Mouse (Mus musculus) heart, embryonic 12.5 days (tissue): ENCODE results near the gene Traf6. TPM values are rescaled to one million over a fixed set of nuclear protein-coding genes. Genes with fewer than 3 reads are reported as not detected.
A peak's percentile ranks its signal among the peaks of the same experiment; 100 is the strongest.

Experiments
- ATAC-seq: fragments of 200-750 bp; cut with Nextera tagmentation; 2 replicates; pipeline ENCODE4 v1.8.0; 2017; ENCODE audit warnings: moderate TSS enrichment, moderate library complexity; ENCODE audit not compliant: insufficient number of reproducible peaks, low FRiP score
- H3K27ac ChIP-seq: fragments of 300-500 bp; sonication (generic); 2 replicates; pipeline ENCODE4 v1.5.1; 2016; ENCODE audit warnings: mild to moderate bottlenecking, moderate library complexity; ENCODE audit not compliant: poor library complexity, severe bottlenecking
- H3K27me3 ChIP-seq: fragments of 300-500 bp; sonication (generic); replicated peaks from 2 replicates; pipeline ENCODE4 v1.6.1; 2016; ENCODE audit warnings: mild to moderate bottlenecking, moderate library complexity
- H3K36me3 ChIP-seq: fragments of 300-500 bp; sonication (generic); 2 replicates; pipeline ENCODE4 v1.6.1; 2016; ENCODE audit warnings: mild to moderate bottlenecking, moderate library complexity
- H3K4me1 ChIP-seq: fragments of 300-500 bp; sonication (generic); replicated peaks from 2 replicates; pipeline ENCODE4 v1.6.1; 2016; ENCODE audit warnings: mild to moderate bottlenecking
- H3K4me2 ChIP-seq: fragments of 300-500 bp; sonication (generic); 2 replicates; pipeline ENCODE4 v1.6.1; 2016; ENCODE audit warnings: mild to moderate bottlenecking, moderate library complexity
- H3K4me3 ChIP-seq: fragments of 300-500 bp; sonication (generic); 2 replicates; pipeline ENCODE4 v1.5.1; 2016; ENCODE audit warnings: mild to moderate bottlenecking
- H3K9ac ChIP-seq: fragments of 300-500 bp; sonication (generic); 2 replicates; pipeline ENCODE4 v1.6.1; 2016; ENCODE audit warnings: mild to moderate bottlenecking, moderate library complexity
- H3K9me3 ChIP-seq: fragments of 300-500 bp; sonication (generic); replicated peaks from 2 replicates; pipeline ENCODE4 v1.6.1; 2016; ENCODE audit warnings: mild to moderate bottlenecking, moderate library complexity
- WGBS: fragments of 180-500 bp; shearing (Covaris S2); methylation state at CpG from one replicate; pipeline ENCODE4 v1.1.7; 2016; 5-methylcytosine and 5-hydroxymethylcytosine counted together
- polyA plus RNA-seq: library from polyadenylated mRNA; unstranded; fragments of >200 nt; fragmentation: Nextera tagmentation; extraction: Ambion mirVana; gene quantifications from 2 replicates; pipeline ENCODE4 v1.2.1, GENCODE M21; 2016

Traf6 gene
- 7.6 and 8.5 TPM in 2 replicates for polyA plus RNA-seq

- H3K9me3 ChIP-seq = no peaks in the 10 kb centered on the region
- peak within 1 kb of the TSS; percentile 86 for H3K4me2 ChIP-seq
- peaks cover 4% of the 10 kb centered on the region; the same call in 1 of the 2 replicates for H3K27me3 ChIP-seq
- peak within 1 kb of the TSS; percentile 93 for H3K9ac ChIP-seq
- peak within 1 kb of the TSS; percentile 91 for H3K4me3 ChIP-seq
- peaks cover 3% of the 10 kb centered on the region for H3K4me1 ChIP-seq
- H3K36me3 ChIP-seq = peaks cover 4% of the 10 kb centered on the region; the same call in 1 of the 2 replicates
- WGBS = under 1% methylated on average over 66 of the region's 68 CpGs
- ATAC-seq = peak; percentile 90
- no peak within 1 kb of the TSS for H3K27ac ChIP-seq
These were observed at the start of gene Traf6 for GRCm38 (mm10) chr2:101678236-101679021. TSS of gene Traf6 (plus strand) at chr2:101678429.

- no peaks in the 10 kb centered on the region for H3K4me1 ChIP-seq
- no peaks in the 10 kb centered on the region for H3K27me3 ChIP-seq
- no peak overlapping the region for H3K9ac ChIP-seq
- no peak for ATAC-seq
- no peaks in the 10 kb centered on the region for H3K9me3 ChIP-seq
- no peaks in the 10 kb centered on the region for H3K36me3 ChIP-seq
- no peak overlapping the region for H3K4me2 ChIP-seq
- WGBS = 69% methylated on average over 7 of the region's 7 CpGs
- no peak overlapping the region for H3K4me3 ChIP-seq
- H3K27ac ChIP-seq = no peak overlapping the region
These were observed 39.0 kb upstream of the Traf6 start for GRCm38 (mm10) chr2:101638979-101639839.

- Histone ChIP-seq H3K27me3 (no peaks in the 10 kb centered on the region), H3K4me1 (no peaks in the 10 kb centered on the region), H3K4me3 (no peak overlapping the region), H3K4me2 (no peak overlapping the region), H3K9ac (no peak overlapping the region), H3K9me3 (no peaks in the 10 kb centered on the region), H3K27ac (no peak overlapping the region), H3K36me3 (no peaks in the 10 kb centered on the region)
- 75% methylated on average over 3 of the region's 3 CpGs for WGBS
- ATAC-seq = no peak
These were observed 38.3 kb upstream of the Traf6 start for GRCm38 (mm10) chr2:101639840-101640350.

- 85% methylated on average over 1 of the region's 1 CpGs for WGBS
- Histone ChIP-seq H3K27me3 (no peaks in the 10 kb centered on the region), H3K9me3 (no peaks in the 10 kb centered on the region), H3K4me3 (no peak overlapping the region), H3K27ac (no peak overlapping the region), H3K36me3 (no peaks in the 10 kb centered on the region), H3K4me1 (no peaks in the 10 kb centered on the region; the same call in 1 of the 2 replicates), H3K9ac (no peak overlapping the region), H3K4me2 (no peak overlapping the region)
- ATAC-seq = no peak
These were observed 32.4 kb upstream of the Traf6 start for GRCm38 (mm10) chr2:101645841-101646240.

GRCm38 (mm10) chr2:101648361-101648760 lies 29.9 kb upstream of the Traf6 start:
- Histone ChIP-seq H3K9ac (no peak overlapping the region), H3K36me3 (no peaks in the 10 kb centered on the region), H3K4me1 (peaks cover 4% of the 10 kb centered on the region), H3K9me3 (no peaks in the 10 kb centered on the region), H3K4me3 (no peak overlapping the region), H3K4me2 (no peak overlapping the region), H3K27ac (no peak overlapping the region), H3K27me3 (0 out of 2 replicates have a peak, but pooled peaks cover 4% of the 10 kb centered on the region)
- 69% methylated on average over 2 of the region's 2 CpGs for WGBS
- ATAC-seq = no peak

GRCm38 (mm10) chr2:101649114-101649671 lies 29.0 kb upstream of the Traf6 start, which contains the start of the genes Rag1 and B230118H07Rik:
TSS of gene Rag1 (minus strand) at chr2:101649501.
TSS of gene B230118H07Rik (minus strand) at chr2:101649532.
- 0 out of 2 replicates have a peak, but pooled peaks cover 4% of the 10 kb centered on the region for H3K27me3 ChIP-seq
- no peaks in the 10 kb centered on the region for H3K36me3 ChIP-seq
- WGBS = 34% methylated on average over 8 of the region's 8 CpGs
- H3K9me3 ChIP-seq = no peaks in the 10 kb centered on the region
- ATAC-seq = no peak
- peaks cover 4% of the 10 kb centered on the region for H3K4me1 ChIP-seq
- H3K27ac ChIP-seq = no peak within 1 kb of the TSS
- no peak within 1 kb of the TSS for H3K4me2 ChIP-seq
- H3K4me3 ChIP-seq = no peak within 1 kb of the TSS
- no peak within 1 kb of the TSS for H3K9ac ChIP-seq

GRCm38 (mm10) chr2:101650446-101650845 lies 27.8 kb upstream of the Traf6 start:
- no peak for ATAC-seq
- Histone ChIP-seq H3K27me3 (0 out of 2 replicates have a peak, but pooled peaks cover 4% of the 10 kb centered on the region), H3K4me1 (peaks cover 4% of the 10 kb centered on the region), H3K4me3 (no peak overlapping the region), H3K36me3 (no peaks in the 10 kb centered on the region), H3K9ac (no peak overlapping the region), H3K9me3 (no peaks in the 10 kb centered on the region), H3K27ac (no peak overlapping the region), H3K4me2 (no peak overlapping the region)
- WGBS = 63% methylated on average over 1 of the region's 1 CpGs

- Histone ChIP-seq H3K4me2 (peak overlapping the region; percentile 84), H3K4me3 (peak overlapping the region; percentile 45), H3K9me3 (no peaks in the 10 kb centered on the region), H3K27me3 (peaks cover 5% of the 10 kb centered on the region; the same call in 1 of the 2 replicates), H3K9ac (peak overlapping the region; percentile 54), H3K4me1 (peaks cover 4% of the 10 kb centered on the region), H3K36me3 (no peaks in the 10 kb centered on the region), H3K27ac (no peak overlapping the region)
- whole genome bisulfite sequencing = 37% methylated on average over 14 of the region's 14 CpGs
- ATAC-seq = no peak
These were observed 25.9 kb upstream of the Traf6 start for GRCm38 (mm10) chr2:101652204-101652920.

GRCm38 (mm10) chr2:101652921-101653597 lies 25.2 kb upstream of the Traf6 start:
- no peak for ATAC-seq
- H3K4me3 ChIP-seq = peak overlapping the region; percentile 45
- 18% methylated on average over 14 of the region's 14 CpGs for WGBS
- no peak overlapping the region for H3K27ac ChIP-seq
- H3K27me3 ChIP-seq = peaks cover 10% of the 10 kb centered on the region; the same call in 1 of the 2 replicates
- no peaks in the 10 kb centered on the region for H3K9me3 ChIP-seq
- H3K4me1 ChIP-seq = peaks cover 4% of the 10 kb centered on the region
- peak overlapping the region; percentile 54 for H3K9ac ChIP-seq
- no peaks in the 10 kb centered on the region for H3K36me3 ChIP-seq
- H3K4me2 ChIP-seq = peak overlapping the region; percentile 84

- ATAC-seq = no peak
- Histone ChIP-seq H3K9me3 (no peaks in the 10 kb centered on the region), H3K4me3 (no peak overlapping the region), H3K4me2 (no peak overlapping the region), H3K9ac (no peak overlapping the region), H3K36me3 (no peaks in the 10 kb centered on the region), H3K4me1 (no peaks in the 10 kb centered on the region), H3K27ac (no peak overlapping the region), H3K27me3 (peaks cover 10% of the 10 kb centered on the region; the same call in 1 of the 2 replicates)
- 63% methylated on average over 2 of the region's 2 CpGs for WGBS
These were observed 17.7 kb upstream of the Traf6 start for GRCm38 (mm10) chr2:101660536-101660935.
